Mouse (Mus musculus) right cerebral cortex, postnatal 14 days (tissue): ENCODE measurements around the gene Prkce.
A peak's percentile ranks its signal among the peaks of the same experiment; 100 is the strongest.

Experiments
- DNase-seq: peaks from one replicate; pipeline ENCODE4 v3.0.0; 2022

Prkce gene

DNA sequence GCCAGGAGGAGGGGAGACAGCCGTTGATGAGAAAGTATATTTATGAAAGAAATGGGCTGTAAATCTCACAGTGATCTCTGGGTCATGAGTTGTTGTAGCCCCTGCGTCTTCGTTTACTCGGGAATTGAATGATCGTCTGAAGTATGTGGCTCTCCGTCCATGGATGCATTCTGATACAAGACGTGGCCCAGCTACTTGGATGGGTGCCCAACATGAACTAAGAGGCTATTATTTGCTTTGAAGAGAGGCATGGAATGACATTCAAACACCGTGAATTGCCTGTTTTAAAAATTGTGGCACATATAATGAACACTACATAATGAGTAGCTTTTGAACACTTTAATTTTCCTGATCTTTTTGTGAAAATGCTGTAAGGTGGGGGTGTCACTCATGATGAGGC is 93.5 kb downstream of the Prkce start:
- DNase-seq: no peak

DNA sequence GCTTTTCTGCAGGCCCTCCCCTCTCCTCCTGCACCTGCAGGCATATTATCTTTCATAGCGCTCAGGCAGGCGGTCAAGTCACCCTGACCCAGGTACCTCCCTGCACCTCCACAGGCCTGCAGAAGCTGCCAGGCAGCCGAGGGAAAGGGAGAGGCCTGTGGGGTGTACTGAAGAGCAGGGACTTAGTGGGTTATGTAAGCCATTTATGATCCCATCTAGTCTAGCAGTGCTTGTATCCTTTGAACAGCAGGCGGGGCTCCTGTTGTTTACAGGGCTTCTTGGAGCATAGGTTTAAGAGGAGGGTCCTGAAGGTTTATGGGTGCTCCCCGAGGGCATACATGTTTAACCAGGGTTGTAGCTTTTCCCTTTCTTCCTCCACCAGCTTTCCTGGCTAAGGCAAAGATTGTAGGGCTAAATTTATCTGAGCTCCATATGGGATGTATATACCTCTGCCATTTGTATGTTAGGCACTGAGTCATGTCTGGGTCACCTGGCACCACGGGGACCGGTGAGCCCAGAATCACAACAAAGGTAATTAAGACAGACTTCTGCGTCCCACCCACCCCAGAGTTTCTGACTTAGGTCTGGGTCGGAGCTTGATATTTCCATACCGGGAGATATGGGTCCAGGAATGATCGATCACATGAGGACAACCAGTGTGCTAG is 96.5 kb downstream of the Prkce start:
- DNase-seq: no peak

DNA sequence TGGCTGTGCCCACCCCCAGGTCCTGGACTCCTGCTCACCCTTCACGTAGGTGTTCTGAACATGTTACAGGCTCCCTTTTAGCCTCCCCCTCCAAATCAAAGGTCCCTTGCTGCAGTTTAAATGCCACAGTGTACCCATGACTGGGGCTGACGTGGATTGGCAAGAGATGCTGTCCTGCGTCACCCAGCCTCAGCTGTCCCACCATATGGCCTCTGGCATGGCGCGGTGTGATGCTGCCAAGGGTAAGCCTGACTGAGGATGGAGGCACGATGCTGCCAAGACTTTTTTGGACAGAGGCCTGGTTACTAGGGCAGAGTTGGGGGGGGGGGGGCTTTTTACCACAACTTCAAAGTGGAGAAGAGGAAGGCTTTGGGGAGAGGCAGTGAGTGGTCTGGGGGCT is 98.5 kb downstream of the Prkce start:
- peak; percentile 38 for DNase-seq

DNA sequence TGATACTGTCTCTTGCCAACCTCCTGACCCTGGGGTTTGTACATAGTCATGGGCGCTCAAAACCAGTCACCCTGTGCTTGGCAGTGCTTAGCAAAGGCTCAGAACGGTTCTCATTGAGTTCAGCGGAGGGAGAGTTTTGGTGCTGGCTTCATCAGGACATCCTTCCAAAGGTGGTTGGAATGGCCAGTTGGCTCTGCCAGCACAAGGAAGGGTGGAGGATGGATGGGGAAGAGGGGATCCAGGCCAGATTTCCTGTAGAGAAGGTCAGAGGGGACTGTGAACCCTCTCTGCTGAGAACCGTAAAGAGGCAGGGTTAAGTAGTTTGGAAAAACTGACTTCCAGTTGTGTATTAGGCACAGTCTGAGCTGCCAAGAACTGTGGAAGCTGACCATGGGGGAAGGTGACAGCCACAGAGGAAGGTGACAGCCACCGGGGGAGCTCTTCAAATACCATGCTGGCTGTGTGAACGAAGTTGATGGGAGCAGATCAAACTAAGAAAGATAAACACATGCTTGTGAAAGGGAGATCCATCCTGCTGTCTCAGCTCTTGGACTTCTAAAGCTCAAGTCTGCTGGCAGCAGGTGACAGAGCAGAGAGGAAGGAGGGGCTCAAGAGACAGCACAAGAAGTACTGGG is 99.7 kb downstream of the Prkce start:
- DNase-seq: no peak

DNA sequence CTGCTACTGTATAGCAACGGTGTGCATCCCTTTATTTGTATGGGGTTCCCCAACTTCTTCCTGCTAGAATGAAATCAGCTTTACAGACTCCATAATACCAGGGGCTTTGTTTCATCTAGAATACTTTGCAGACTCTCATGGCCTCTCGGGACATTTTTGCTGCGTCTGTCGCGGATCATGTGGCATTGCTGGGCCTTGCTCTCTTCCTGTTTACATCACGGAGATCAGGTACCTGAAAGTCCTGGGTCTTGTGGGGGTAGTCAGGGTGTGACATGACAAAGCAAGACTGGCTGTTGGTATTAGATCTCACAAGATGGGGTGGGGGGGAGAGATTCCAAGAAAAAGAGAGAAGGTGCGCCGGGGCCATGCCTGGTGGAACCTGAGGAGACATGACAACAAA is 102.1 kb downstream of the Prkce start:
- no peak for DNase-seq

DNA sequence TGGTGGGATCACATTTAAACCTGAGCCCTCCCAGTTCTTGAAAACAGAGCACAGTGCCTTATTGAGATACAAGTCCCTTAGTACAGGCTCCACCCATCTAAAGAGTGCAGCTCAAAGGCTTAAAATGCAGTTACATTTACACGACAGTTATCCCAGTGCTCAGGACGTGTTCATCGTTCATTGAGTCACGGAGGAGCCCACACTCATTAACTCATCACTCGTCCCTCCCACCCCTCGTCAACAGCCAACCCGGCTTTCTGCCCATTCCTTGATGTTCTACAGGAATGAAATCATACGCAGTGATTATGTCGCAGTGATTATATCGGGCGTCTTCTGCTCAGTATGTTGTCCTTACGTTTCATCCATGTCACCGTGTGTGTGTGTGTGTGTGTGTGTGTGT is 102.9 kb downstream of the Prkce start:
- DNase-seq: no peak

DNA sequence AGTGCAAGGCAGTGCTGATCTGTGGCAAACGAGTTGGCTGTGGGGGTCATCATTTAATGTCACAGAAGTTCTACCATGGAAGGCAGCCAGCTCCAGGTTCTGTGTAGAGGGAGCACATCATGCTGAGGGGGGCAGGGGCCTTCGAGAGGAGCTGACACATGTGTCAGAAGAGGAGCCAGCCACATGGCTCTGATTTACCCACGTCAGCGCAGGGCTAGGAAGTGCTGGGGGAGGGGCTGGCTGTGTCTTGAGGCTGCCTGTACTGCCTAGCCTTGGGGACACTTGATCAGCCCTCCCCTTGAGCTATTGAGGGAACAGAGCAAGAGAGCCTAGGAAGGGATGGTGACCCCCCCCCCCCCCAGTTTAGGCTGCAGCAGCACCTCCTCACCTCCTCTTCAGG is 103.7 kb downstream of the Prkce start:
- DNase-seq: no peak

DNA sequence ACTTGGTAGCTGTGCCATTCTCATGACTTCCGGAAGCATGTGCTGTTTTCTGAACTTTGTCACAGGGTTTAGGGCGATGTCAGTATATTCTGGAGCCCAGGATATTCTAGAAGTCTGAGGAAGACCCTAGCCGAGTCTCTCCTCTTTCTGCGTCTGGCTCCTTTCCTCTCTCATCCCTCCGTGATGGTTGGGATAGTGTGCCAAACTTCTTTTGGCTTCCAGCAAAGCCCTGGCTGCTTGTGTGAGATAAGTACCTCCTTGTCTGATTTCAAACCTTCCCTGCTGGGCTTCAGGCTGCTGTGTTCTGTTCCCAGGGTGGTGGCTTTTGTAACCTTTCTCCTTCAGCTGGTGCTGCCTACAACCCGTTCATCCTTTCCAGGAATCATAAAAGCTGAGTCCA is 105.4 kb downstream of the Prkce start:
- DNase-seq: no peak

DNA sequence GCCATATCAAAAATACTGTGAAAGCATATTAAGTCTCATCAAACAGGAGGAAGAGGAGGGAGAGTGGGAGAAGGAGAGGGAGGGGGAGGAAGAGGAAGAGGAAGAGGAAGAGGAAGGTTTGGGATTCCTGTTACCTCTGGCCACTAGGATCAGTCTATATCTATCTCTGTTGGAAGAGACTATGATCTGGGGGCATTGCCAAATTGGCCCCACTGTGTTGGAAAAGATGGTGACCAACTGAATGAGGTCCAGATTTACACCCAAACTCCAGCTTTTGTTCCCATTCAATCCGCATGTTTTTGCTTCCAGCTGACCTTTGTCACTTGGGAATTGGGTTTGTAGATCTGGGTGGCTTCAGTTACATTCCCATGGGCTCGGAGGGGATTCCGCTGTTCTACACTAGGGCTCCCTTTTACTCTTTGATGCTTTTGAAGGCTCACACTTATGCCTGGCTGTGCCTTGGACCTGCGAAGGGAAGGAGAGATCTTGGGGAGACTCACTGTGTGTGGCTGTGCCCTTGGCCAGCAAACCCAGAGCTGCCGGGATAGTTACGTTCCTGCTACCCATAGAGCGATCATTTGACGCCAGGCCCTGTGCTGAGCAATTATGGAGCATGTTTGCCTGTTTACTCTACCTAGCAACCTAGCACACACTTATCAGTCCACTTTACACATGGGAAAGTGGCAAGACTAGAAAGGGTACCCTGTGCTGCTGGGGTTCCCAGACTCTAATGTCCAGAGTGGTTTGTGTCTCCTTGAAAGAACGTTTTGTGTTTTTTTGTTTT is 106.2 kb downstream of the Prkce start:
- no peak for DNase-seq

DNA sequence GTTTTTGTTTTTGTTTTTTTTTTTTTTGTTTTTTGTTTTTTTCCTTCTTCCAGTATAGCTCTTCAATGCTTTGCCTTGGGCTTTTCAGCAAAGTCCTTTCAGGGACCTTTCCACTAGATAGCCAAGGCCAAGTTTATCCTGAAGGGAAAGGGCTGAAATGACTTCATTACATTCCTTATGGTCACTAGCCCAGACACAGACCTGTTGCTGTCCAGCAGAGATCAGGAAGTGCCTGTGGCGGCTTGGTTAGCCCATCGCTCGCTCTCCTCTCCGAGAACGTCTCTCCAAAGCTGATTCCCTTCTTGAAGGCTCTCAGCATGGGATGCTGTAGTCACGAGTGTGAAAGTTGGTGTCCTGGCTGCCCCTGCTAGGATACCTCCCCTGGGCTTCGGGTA is 106.8 kb downstream of the Prkce start:
- DNase-seq: no peak

DNA sequence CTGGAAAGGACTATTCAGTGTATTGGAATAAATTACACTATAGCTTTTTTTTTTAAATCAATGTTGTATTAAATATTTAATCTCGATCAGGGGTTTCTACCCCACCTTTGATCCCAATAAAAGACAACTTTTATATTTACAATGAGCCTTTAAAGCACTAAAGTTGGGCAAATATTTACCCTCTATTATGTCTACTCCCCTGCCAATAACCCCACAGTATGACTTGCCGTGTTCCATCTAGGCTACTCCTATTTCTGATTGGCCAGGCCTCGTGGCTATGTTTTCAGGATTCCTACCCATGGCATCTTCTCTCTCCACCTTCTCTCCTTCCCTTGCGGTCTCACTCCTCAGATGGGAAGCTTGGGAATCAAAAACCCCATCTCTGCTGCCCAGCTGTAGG is 108.8 kb downstream of the Prkce start:
- DNase-seq: no peak

DNA sequence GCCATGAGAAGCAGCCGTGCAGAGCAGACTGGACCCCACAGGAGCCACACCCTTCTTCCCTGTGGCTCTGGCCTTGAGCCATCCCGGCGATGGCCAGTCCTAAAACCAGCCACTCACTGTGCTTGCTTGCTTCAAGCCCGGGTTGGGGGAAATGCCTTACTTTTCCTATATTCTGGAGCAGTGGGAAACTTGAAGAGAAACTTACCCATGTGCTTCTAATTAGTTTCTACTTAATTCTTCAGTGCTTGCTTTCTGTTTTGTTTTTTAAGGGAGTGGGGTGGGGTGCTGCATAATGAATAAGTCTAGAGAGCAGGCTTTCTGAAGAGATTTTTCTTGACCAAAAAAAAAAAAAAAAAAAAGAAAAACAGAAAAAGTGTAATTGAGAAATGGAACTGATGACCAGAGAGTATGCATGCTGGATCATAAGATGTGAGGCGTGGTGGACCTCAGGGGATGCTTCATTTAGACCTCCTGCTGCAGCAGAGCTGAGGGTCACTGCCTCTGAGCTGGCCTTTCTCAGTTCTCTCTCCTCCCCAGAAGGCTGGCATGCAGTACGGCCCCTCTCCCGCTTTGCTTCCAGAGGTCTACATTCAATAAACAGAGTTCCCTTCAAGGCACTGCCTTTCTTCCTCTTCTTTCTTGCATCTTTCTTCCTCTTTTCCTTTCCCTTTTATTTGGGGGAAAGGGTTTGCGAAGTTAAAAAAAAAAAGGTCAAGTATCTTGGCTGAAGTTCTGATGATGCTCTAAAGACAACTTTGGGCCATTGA is 109.6 kb downstream of the Prkce start:
- DNase-seq: no peak

DNA sequence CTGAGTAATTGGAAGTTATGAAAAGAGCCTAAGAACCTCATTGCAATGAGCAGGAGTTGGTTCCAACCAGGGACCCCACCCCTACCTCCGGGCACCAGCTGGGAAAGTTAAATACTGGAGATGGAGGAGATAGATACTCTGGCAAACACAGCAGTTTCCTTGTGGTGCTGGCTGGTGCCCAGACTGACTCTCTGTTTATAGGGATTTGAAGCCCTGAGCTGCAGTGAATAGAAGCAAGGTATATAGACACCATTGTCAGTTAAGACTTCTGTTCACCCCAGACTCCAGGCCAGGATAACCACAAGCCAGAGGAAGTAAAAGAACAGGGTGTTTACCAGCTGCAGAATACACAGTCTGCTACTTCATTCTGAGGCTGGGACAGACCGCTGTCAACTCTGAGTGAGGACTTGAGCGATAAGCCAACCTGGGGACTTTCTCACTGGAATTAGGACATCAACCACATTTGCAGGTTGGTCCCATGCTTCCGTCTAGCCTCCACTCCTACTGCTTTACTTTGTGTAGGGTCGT is 110.5 kb downstream of the Prkce start:
- DNase-seq: no peak

DNA sequence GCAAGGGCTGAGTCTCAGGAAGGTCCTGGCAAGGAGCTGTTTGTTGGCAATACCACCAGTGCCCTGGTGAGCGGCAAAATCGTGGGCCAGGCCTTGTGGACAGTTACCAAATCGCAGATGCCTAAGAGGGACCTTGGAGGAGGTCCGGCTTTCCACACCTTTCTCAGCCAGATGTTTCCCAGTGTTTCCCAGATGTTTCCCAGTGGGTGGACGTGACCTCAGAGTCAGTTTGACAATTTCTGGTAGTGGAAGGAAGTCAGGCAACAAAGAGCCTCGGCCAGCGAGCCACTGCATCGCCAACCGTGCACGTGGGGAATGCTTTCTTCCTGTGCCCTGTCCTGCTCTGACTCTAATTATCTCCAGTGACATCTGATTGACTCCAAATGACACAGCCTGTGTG is 112.2 kb downstream of the Prkce start:
- no peak for DNase-seq

DNA sequence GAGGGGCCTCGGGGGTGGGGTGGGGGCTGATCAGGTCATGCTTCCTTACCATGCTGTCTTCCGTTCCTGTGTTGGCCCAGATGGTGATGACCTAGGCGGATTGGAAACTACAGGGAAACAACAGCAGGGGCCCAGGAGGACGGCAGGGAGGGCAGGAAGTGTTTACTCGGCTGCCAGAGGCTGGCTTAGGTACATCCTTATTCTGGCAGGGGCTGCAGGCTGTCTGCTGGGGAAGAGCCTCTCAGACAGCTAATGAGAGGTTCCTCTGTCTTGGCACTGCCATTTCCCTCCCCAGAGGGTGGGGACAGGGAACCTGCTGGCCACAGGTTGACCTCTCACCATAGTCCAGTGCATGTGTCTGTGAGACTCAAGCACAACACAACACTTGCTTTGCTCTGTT is 116.2 kb downstream of the Prkce start:
- DNase-seq: no peak

DNA sequence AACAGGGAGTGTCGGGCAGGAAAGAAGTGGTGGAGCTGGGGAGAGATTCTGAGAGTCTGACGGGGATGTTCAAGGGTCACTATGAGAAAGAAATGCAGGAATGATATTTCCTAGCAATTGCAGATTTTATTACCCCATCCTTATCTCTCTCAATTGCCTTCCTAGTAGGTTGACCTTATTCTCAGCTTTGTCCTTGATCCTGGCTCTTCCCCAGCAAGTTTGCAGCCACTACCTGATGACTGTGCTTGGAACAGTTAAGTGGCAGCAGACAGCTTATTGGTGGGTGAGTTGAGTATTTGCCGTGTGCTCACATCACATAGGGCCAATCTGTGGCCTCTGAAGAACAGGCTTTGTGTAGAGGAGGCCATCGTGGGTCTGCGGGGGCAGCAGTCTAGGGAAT is 117.5 kb downstream of the Prkce start:
- no peak for DNase-seq

DNA sequence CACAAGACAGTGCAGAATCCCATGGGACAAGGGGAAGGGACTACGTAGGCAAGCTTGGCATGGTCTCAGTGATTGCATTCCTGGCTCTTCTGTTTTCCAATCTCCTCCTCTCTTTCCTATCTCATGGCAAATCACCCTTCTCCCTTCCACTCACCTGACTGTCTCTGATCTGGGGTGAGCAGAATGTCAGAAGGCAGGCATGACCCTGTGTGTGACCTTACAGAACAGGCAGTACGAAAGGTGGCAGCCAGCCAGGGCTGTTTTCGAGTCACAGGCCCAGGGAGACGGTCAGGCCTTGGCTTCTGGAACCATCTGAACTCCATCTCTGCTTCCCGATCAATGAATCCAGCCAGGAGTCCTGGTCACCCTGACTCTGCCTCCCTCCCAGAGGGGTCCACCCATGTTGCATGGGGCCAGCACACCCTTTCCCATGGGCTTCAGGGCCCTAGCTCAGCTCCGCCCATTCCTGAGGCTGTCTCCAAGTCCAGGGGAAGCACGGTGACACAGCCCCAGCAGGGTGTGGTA is 119.2 kb downstream of the Prkce start:
- no peak for DNase-seq

DNA sequence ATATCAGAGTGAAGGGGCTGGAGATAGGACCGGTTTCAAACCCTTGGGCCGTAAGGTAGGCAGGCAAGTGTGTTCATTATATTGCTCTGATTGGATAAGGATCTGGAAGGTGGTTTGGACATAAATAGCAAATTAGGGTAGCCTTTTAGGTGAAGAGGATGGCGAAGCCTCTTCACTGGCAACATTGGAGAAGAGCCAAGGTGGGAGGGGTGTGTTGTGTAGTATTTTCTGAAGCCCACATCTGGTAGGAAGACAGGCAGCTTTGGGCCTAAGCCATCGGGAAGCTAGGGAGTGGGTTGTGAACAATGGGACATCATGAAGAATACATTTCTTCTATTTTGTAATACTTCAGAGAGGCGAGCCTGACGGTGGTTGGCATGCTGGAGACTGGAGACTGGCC is 125.1 kb downstream of the Prkce start:
- DNase-seq: no peak

DNA sequence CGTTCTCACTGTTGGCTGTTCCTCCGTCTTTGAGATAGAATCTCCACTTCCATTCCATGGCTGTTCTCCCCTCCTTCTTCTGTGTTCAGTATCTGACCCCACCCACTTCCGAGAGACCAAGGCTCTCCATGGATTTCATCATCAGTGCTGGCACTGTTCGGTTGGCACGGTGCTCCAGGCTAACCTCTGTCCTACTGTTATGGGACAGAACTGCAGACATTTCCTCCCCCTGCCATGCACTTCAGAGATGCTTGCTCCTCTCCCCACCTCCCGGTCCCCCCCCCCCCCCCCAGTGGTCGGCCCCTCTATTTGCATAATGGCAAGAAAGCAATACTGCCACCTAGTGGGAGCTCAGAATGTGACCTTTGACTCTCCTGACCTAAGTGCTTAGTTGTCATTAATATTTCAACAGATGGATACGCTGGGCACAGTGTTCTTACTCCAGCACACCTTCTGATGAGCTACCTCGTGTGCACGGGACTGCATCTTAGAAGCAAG is 125.7 kb downstream of the Prkce start:
- no peak for DNase-seq

DNA sequence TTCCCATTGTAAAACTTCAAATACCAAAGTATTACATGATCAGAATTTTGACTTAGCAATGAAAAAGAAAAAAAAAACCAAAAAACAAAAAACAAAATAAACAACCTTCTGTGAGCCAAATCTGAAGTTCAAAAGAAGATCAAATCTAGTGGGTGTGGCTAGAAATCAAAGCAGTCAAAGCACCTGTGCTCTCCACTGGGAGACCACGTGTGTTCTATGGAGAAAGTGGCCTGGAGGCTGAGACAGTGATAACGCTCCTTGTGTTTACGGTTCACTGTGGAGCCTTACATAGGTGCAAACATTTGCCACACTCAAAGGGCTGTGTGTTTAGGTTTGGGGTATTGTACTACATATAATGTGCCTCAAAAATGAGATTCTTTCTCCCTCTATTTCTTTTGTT is 132.0 kb downstream of the Prkce start:
- no peak for DNase-seq

DNA sequence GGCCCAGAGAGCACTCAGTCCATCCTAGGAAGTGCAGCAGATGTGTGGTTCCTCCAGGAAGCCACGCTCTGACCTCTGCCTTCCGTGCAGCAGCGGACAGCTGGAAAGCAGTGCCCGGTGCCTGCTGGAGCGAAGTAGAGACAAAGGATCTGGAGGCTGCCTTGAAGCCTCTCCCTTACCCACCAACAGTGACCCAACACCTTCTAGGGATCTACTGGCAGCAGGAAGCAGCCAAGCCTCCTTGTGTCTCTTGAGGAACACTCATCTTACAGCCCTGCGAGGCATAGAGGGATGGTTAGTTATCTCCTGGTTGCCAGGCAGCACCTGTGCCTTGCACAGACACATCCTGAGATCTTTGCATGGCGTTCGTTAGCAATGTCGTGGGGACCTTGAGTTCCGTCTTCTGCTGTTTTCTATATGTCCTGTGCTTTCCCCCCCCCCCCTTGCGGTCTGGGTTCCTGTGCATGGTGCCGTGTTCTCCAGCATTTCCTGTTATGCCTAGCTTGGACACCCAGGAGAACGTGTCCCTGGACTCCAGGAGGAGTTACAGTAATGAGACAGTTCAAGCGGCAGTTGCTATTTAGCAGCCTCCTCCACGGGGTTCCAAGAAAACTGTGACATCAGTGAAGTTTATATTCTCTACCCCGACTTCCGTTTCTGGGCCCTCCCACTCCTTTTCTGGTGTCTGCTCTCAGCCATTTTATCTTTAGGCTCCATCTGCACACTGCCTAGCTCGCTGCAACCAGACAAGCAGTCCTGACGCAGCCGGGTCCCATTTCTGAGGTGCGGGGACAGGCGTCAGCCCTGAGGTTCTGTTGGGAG is 133.4 kb downstream of the Prkce start:
- DNase-seq: peak; percentile 60

DNA sequence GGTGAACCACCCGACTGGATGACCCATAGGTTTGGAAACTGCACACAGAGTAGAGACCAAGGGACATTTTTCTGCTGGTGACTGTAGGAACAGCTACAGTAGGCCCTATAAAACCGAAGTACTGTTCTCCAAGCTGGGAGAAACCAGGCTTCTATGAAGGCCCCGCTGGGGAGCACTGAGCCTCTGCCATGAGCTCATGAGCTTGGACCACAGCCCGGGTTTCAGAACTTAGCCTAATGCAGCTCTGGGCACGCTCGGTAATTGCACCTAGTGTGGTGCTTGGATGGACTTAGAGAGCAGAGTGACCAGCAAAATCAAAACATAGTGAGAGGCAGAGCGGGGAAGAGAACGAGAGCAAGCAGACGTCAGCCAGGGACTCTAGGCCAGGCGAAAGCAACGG is 134.7 kb downstream of the Prkce start:
- DNase-seq: peak; percentile 41
